Mouse (Mus musculus) macrophage (primary cell): ENCODE measurements at regions not wholly inside any gene's neighbourhood (a gene's known extent, or its start where the extent isn't known, plus 50 kb on each side); places are given as distances from the start of the nearest gene placed in this dataset.

ENCODE experiments used
- H3K27ac ChIP-seq: fragments of 350-480 bp; formaldehyde crosslinking; 2 replicates; pipeline ENCODE4 v1.9.0; 2021
- H3K36me3 ChIP-seq: fragments of 350-480 bp; formaldehyde crosslinking; 2 replicates; pipeline ENCODE4 v1.9.0; 2021; ENCODE audit errors: inconsistent target
- H3K4me3 ChIP-seq: fragments of 350-480 bp; formaldehyde crosslinking; 2 replicates; pipeline ENCODE4 v1.9.0; 2021; ENCODE audit errors: inconsistent target
- H3K79me2 ChIP-seq: fragments of 350-480 bp; formaldehyde crosslinking; 2 replicates; pipeline ENCODE4 v1.9.0; 2021; ENCODE audit errors: inconsistent target
- WGBS: methylation state at CpG from one replicate; pipeline ENCODE4 v1.1.7; 2026; ENCODE audit warnings: inconsistent platforms; ENCODE audit not compliant: missing documents; 5-methylcytosine and 5-hydroxymethylcytosine counted together

DNA sequence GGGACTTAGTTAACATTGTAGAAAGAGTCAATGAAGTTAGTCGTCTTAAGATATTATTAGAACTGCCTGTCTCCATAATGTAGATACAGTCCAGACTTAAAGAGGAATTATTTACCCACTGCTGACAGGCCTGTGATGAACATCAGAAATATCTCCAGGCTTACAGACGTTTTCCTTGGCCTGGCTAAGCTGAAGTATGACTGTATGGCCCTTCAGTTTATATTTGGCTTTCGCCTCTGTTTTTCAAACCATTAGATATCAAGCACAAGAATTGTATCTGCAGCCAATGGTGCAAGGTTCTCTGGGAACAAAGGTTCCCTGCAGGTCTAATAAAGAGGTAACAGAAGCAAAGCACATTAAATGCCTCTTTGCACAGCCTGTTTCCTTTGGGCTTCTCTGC, 166.3 kb upstream of the Tbx18 start:
- no peaks in the 10 kb centered on the region for H3K79me2 ChIP-seq
- H3K4me3 ChIP-seq = no peak overlapping the region
- 76% methylated on average over 3 of the region's 3 CpGs for WGBS
- no peak overlapping the region for H3K27ac ChIP-seq
- H3K36me3 ChIP-seq = no peaks in the 10 kb centered on the region

DNA sequence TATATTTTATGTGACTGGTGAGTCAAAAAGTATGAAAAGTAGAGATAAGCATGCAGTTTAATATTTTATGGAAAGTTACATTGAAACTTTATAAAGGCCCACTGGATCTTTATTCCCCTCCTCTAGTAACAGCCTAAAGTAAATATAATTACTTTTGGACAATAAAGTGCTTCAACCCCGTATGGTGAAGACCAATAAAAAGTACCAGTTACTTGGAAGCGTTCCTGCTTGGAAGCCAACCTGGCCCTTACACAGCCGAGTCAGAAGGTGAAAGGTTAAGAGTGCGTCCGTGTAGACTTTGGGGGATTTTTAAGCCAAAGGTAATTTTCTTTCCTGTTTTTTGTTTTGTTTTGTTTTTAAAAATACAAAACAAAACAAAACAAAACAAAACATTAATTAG, 168.3 kb upstream of the Tbx18 start:
- Histone ChIP-seq H3K4me3 (no peak overlapping the region), H3K79me2 (no peaks in the 10 kb centered on the region), H3K27ac (no peak overlapping the region), H3K36me3 (no peaks in the 10 kb centered on the region)
- WGBS = 77% methylated on average over 5 of the region's 5 CpGs

DNA sequence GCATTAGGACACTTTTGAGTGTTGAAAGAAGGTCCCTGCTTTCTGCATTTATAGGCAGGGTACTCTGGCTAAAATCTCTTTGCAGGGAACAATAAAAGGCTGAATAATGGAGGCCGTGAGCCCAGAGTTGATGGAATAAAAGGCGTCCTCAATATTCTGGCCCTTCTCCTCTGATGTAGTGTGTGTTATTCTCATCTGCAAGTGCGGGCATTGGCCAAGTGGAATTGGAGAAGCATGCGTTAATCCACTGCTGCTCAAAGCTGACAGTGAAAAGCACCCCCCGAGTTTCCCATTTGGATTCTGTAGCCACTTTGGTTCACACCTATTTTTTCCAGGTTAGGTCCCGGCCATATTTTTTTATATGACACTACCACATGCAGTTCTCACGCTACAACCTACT, 168.7 kb upstream of the Tbx18 start:
- Histone ChIP-seq H3K79me2 (no peaks in the 10 kb centered on the region), H3K27ac (no peak overlapping the region), H3K4me3 (no peak overlapping the region), H3K36me3 (no peaks in the 10 kb centered on the region)
- 93% methylated on average over 7 of the region's 7 CpGs for WGBS

DNA sequence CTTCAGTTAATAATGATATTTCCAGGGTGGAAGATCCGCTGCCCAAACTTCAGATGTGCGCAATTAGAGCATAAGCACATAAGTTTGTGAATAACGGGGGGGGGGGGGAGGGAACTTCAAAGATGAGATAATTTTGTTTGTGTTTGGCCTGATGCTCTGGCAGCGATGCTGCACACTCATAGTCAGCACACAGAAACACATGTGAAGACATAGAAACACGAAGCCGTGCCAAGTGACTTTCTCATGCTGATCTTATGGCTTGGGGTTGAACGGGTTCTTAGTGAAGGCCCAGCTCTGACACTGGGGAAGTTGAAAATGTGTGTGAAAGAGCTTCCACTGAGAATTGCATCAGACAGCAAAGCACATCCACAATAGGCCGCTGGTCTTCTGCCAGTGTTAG, 190.2 kb upstream of the Tbx18 start:
- Histone ChIP-seq H3K79me2 (no peaks in the 10 kb centered on the region), H3K36me3 (no peaks in the 10 kb centered on the region), H3K4me3 (no peak overlapping the region), H3K27ac (no peak overlapping the region)
- 83% methylated on average over 8 of the region's 8 CpGs for WGBS

DNA sequence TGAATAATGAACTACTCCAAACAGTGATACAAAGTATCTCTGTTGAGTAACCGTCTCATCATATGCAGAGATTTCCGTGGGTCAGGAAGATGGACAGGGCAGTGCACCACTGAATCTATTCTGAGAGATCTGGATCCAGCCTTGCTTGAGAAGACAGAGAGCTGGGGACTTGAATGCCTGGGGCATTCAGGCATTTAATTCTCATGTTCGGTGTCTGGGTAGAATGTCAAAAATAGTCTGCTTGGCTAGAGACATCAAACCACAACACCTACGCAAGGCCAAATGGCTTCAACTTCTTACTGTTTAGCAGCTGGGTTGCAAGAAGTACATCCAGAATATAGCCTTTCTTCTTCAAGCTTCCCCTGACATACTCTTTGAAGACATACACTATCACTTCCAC, 194.1 kb upstream of the Tbx18 start:
- Histone ChIP-seq H3K27ac (no peak overlapping the region), H3K36me3 (no peaks in the 10 kb centered on the region), H3K4me3 (no peak overlapping the region), H3K79me2 (no peaks in the 10 kb centered on the region)
- 84% methylated on average over 4 of the region's 4 CpGs for WGBS

DNA sequence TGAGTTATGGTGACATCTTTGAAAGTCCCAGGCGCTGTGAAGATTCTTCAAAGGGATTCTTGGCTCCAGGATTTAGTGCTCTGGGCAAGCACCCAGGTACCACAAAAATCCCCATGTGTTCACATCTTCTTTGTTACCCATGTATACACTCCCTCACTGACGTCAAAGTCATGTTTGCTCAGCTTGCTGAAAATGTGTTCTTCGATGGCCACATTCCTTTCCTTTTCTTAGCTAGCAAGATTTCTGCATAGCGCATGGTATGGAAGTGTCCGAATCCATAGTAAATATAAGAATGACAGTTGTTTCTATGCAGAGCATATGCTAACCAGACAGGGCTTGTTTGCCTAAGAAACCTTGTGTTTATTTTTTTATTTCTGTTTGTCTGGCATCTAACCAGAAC, 202.2 kb upstream of the Tbx18 start:
- no peaks in the 10 kb centered on the region for H3K36me3 ChIP-seq
- WGBS = 80% methylated on average over 4 of the region's 5 CpGs
- no peaks in the 10 kb centered on the region for H3K79me2 ChIP-seq
- H3K27ac ChIP-seq = no peak overlapping the region
- H3K4me3 ChIP-seq = no peak overlapping the region

DNA sequence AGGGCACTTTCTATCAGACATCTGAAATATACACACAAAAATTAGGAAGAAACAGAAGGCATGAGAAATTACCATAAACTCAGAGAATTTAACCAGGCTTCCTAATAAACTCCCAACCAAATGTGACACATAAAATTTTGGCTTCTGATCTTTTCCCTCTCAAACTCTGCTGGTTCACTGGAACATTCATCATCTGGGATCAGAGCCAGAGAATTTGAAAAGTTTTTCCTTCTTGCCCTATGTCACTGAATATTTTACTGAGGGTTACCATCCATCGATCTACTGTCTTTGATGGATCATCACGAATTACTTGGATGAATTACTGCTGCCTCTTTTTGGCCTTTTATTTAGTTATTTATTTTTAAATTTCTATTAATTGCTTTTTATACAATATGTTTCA, 221.4 kb upstream of the Tbx18 start:
- WGBS = 91% methylated on average over 2 of the region's 2 CpGs

DNA sequence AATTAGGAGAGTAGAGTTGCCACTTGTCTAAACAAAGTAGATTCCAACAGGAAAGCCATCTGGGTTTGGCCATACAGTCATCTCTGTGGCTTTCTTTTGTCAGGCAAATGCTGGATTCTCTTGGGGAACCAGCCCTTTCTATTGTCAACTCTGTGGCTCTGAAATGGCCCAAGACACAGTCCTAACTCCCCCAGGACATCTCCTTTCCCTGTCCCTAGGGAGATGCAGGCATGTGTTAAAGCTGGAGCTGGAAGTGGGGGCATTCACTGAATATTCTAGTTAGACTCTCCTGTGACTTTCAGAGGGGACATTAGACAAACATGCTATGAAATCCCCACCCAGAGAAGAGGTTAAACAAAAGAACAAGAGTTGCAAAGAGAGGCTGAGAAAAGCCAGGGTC, 223.9 kb upstream of the Tbx18 start:
- no peak overlapping the region for H3K27ac ChIP-seq
- no peaks in the 10 kb centered on the region for H3K36me3 ChIP-seq
- H3K79me2 ChIP-seq = no peaks in the 10 kb centered on the region
- H3K4me3 ChIP-seq = no peak overlapping the region

More for the DNA sequence above, 221.4 kb upstream of the Tbx18 start:
- Histone ChIP-seq H3K27ac (no peak overlapping the region), H3K36me3 (no peaks in the 10 kb centered on the region), H3K4me3 (no peak overlapping the region), H3K79me2 (no peaks in the 10 kb centered on the region)

DNA sequence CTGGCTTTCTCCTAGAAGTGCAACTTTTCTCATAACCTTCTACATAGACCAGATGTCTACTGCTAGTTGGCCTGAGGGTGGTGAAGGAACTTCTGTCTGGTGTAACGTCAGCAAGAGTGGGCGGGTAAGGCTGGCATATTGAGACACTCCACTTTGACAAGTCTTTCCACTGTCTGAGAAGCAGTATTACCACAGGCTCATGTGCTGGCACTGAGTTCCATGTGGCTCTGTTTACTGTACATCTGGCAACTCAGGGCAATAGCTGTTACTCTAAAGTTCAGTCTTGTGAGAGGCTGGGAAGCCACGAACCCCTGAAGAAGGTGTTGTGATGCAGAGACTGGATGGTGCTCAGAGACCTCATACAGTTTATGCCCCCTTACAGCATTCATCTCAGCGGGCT, 230.7 kb upstream of the Tbx18 start:
- Histone ChIP-seq H3K36me3 (no peaks in the 10 kb centered on the region), H3K79me2 (no peaks in the 10 kb centered on the region), H3K27ac (no peak overlapping the region), H3K4me3 (no peak overlapping the region)
- 95% methylated on average over 4 of the region's 4 CpGs for WGBS

DNA sequence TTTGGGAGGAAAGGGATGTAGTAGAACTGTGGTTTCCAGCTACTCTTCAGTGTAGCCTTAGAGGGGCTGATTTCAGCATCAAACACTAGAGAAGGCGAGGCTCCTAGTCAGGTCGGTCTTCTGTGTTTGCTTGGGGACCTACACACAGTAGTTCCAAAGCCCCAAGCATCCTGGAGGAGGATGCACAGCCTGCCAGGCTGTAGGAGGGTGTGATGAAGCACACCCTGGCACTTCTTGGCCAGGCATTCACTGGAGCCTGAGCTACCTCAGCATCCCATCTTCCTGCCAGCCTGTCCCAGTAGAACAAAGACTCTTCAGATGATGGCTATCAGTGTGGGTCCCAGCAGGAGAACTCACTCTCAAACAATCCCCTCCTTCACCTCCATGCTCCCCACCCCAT, 233.4 kb upstream of the Tbx18 start:
- H3K27ac ChIP-seq = no peak overlapping the region
- no peaks in the 10 kb centered on the region for H3K36me3 ChIP-seq
- H3K4me3 ChIP-seq = no peak overlapping the region
- H3K79me2 ChIP-seq = no peaks in the 10 kb centered on the region
- WGBS = 79% methylated on average over 2 of the region's 2 CpGs

DNA sequence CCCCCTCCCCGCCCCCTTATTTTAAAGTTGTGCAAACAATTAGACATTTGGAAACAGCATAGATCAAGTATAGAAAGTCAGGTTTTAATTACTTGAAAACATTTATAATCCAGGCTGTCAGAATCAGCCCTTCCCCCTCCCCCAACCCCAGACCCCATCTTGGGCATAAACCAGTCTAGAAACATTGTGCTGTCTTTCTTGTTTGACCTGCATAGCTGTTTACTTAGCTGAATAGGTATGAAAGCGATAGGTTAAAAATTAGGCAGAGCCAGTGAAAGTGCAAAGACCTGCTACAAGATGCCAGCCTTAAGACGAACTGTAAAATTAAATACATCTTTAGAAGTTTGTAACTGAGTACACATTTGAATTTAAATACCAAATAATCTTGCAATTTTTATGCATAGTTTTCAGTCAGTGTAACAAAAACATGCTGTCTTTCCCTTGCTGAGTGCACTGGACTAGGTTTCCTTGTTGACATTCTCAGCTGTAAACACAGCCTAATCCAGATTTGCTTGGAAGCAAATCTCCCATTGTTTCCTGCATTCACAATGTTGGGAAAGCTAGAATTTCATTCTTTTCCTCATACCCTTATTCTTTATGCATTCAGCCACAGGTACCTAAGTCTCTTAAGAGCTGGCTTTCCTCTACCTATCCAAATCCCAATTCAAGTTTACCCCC, 234.2 kb upstream of the Tbx18 start:
- H3K4me3 ChIP-seq = no peak overlapping the region
- no peaks in the 10 kb centered on the region for H3K79me2 ChIP-seq
- H3K36me3 ChIP-seq = no peaks in the 10 kb centered on the region
- 78% methylated on average over 3 of the region's 3 CpGs for WGBS
- no peak overlapping the region for H3K27ac ChIP-seq

DNA sequence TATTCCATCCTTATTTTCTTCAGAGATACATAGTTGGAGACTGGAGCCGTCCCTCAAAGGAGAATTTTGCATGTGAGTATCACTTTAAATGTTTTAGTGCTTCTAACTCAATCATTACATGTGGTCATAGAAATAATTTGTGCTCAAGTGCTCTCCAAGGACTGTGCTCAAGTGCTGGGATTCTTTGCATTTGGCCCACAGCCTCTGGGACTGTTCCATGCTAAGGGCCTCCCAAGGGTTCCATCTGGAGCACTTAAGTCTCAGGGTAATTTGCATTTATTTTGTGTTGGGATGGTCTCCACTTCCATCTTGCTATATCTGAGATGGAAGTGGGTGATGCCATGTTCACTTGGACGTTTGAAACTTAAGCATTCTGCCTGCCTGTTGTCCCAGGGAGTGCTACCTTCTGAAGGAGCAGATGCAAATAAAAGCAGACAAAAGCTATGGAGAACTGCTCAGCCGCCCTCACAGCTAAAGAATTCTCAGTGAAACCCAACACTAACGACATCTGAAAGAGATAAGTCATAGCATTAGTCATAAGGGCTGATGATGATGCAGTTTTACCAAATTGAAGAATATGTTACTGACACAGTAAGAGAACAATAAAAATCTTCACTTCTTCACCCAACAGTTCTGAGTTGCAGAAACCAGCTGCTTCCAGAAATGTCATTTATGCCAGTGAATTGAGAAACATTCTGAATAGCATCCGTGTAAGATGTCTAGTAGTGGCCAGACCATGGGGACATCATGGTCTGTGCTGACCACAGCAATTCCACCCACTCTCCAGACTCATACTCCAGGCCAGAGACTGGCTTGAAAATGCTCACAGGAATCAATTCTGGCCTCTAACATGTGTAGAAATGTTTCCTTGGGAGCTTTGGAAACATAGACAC, 237.4 kb upstream of the Tbx18 start:
- H3K27ac ChIP-seq = no peak overlapping the region
- no peaks in the 10 kb centered on the region for H3K79me2 ChIP-seq
- no peak overlapping the region for H3K4me3 ChIP-seq
- H3K36me3 ChIP-seq = no peaks in the 10 kb centered on the region
- 75% methylated on average over 5 of the region's 5 CpGs for WGBS

DNA sequence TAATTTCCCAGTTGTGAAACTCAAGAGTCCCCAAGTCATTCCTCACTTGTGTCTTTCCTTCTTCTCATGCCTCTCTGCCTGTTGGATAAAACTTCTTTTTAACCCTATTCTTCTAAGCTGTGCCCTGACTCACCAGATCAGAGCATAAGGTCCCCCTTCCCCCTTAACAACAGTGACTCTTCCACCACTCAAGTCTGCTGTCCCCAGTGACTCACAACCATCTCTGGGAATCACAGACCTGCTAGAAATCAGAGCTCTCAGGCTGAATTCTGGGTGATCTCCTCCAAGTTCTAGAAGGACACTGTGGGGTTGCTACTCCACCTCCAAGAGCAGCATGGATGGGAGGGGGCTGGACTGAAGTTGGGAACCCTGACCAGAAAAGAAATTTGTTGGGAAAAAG, 239.5 kb upstream of the Tbx18 start:
- Histone ChIP-seq H3K36me3 (no peaks in the 10 kb centered on the region), H3K79me2 (no peaks in the 10 kb centered on the region), H3K27ac (no peak overlapping the region), H3K4me3 (no peak overlapping the region)

DNA sequence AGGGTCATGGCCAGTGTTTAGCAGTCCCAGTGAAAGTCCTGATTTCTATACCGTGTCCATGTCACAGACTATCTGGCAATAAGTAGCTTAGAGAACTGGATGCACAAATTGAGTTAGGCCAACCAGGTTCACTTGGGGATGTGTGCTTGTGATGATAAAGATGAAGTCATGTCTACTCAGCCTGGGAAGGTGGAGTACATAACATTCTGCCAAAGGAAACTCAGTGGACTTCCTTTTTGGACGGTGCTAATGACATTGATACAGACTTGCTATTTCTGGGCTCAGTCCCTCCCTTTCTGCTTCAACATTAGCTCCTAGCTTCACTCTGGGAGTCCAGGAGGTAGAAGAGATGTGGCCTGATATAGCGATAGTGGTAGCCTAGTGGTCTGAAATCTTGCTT, 240.7 kb upstream of the Tbx18 start:
- 79% methylated on average over 3 of the region's 3 CpGs for WGBS
- no peaks in the 10 kb centered on the region for H3K79me2 ChIP-seq
- H3K36me3 ChIP-seq = no peaks in the 10 kb centered on the region
- no peak overlapping the region for H3K4me3 ChIP-seq
- no peak overlapping the region for H3K27ac ChIP-seq

DNA sequence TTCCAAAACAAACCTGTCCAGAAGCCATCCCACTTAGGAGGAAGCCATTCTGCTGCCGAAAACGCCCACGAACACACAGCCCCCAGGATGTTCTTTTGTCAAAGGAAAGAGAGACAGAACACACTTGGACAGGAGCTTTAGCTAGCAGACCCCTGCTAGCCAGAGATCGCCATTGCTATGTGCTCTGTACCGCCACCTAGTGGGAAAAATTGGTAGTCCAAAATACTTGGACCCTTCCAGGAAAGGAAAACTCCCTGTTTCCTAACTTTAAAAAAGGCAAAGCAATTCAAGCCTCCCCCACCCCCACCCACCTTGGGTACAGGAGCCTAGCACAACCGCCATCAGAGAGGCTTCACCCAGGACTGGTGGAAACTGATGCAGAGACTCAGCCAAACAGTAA, 242.5 kb upstream of the Tbx18 start:
- H3K27ac ChIP-seq = no peak overlapping the region
- 47% methylated on average over 5 of the region's 6 CpGs for WGBS
- H3K36me3 ChIP-seq = no peaks in the 10 kb centered on the region
- H3K4me3 ChIP-seq = no peak overlapping the region
- no peaks in the 10 kb centered on the region for H3K79me2 ChIP-seq

DNA sequence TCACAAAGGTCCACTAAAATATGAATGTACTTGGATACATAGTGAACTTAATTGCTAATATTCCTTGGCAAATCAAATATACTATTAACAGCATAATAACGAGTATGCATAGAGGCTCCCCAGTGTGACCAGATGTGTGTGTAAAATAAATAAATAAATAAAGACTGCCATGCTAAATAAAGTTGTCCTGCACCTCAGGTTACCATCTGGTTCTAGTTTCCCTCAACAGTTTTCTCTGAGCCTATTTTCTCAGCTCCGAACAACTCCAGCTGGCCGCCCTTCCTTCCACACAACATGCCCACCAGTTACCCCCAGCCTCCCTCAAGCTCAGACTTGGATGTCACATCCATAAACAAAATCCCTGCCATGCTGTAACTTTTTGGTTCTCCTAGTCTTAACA, 253.8 kb upstream of the Tbx18 start:
- H3K4me3 ChIP-seq = no peak overlapping the region
- 71% methylated on average over 3 of the region's 3 CpGs for WGBS
- no peaks in the 10 kb centered on the region for H3K36me3 ChIP-seq
- H3K79me2 ChIP-seq = no peaks in the 10 kb centered on the region
- H3K27ac ChIP-seq = no peak overlapping the region
